Comparison of ENCODE assay signal across 27 mouse cellular contexts in the genomic region with DNA sequence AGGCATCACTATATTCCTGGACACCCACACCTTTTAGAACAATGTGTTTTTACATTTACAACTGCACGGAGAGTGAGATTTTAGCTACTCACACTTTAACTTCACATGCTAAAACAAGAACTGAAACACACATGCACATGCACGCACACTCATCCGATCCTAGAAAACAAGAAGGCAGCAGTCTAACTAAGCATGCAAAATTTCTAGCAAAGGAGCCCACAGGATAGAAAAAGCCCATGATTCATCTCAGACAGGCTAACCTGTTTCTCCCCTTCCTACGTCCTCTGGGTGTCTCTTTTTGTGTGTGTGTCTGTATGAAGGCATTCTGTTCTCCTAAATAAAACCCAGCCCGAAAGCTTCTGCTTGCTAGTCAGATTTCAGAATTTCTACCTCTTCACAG.
DNase-seq lines count a peak whose midpoint lies in the region; ATAC-seq and TF ChIP-seq lines count a peak whose summit lies in the region.
"Had no signal": no experiment of that assay in that cellular context is flagged by ENCODE, and none has a peak within 500 bp of the region (broad histone marks: within the 10 kb centered on the region; RNA-seq: fewer than 3 reads in every experiment).

No protein-coding gene starts in this region.

- no peak overlapping the region for H3K4me3 ChIP-seq in forebrain, postnatal 0 days (ENCODE audit: low read depth, low read length)
- no peak overlapping the region for H3K4me3 ChIP-seq in forebrain, embryonic 13.5 days
- H3K4me3 ChIP-seq in embryonic facial prominence, embryonic 13.5 days = no peak overlapping the region
- H3K4me3 ChIP-seq: erythroblast, embryonic 14.5 days; forebrain, embryonic 12.5 days; gastrocnemius, adult 2 months; heart, embryonic 13.5 days; limb, embryonic 13.5 days; lung, embryonic 15.5 days; midbrain, embryonic 10.5 days; midbrain, embryonic 15.5 days; neural tube, embryonic 15.5 days had no signal

- no peak for DNase-seq in forebrain, postnatal 0 days
- DNase-seq in right cerebral cortex, adult 18-20 months = peak; percentile 26
- no peak for DNase-seq in right cerebral cortex, postnatal 4 days
- DNase-seq in left cerebral cortex, postnatal 36 days (ENCODE audit: low spot score in 2 of 2) = peak; percentile 14 to 15
- no peak for DNase-seq in kidney, adult 18-20 months
- no peak for DNase-seq in heart, adult 11 months
- DNase-seq: adrenal gland, adult 2 months; cerebellum, adult 2 months; cerebellum, postnatal 25 days; gastrocnemius, adult 2 months; heart, postnatal 10 days; kidney, postnatal 14 days; layer of hippocampus, adult 9-11 months had no signal

- no peak overlapping the region for H3K9ac ChIP-seq in forebrain, postnatal 0 days
- H3K9ac ChIP-seq in forebrain, embryonic 13.5 days = no peak overlapping the region
- no peak overlapping the region for H3K9ac ChIP-seq in embryonic facial prominence, embryonic 13.5 days
- H3K9ac ChIP-seq: forebrain, embryonic 12.5 days; heart, embryonic 13.5 days; hindbrain, embryonic 14.5 days; limb, embryonic 13.5 days; lung, embryonic 15.5 days; midbrain, embryonic 15.5 days; neural tube, embryonic 15.5 days had no signal

- intact Hi-C loops in left cerebral cortex, postnatal 36 days (cut with DNase I) = no loop called here

- H3K27ac ChIP-seq in forebrain, postnatal 0 days (ENCODE audit: low read depth, low read length) = peak overlapping the region; percentile 29; the same call in 1 of the 2 replicates
- H3K27ac ChIP-seq in forebrain, embryonic 13.5 days = no peak overlapping the region
- H3K27ac ChIP-seq in embryonic facial prominence, embryonic 13.5 days = peak overlapping the region; percentile 49; the same call in 1 of the 2 replicates
- H3K27ac ChIP-seq: forebrain, embryonic 12.5 days; gastrocnemius, adult 2 months; heart, embryonic 13.5 days; hindbrain, embryonic 14.5 days; limb, embryonic 13.5 days; lung, embryonic 15.5 days; midbrain, embryonic 10.5 days; midbrain, embryonic 15.5 days; neural tube, embryonic 15.5 days had no signal

- H3K27me3 ChIP-seq in forebrain, postnatal 0 days (ENCODE audit: insufficient read depth, low read length) = no peaks in the 10 kb centered on the region
- H3K27me3 ChIP-seq in forebrain, embryonic 13.5 days = no peaks in the 10 kb centered on the region
- no peaks in the 10 kb centered on the region for H3K27me3 ChIP-seq in embryonic facial prominence, embryonic 13.5 days
- H3K27me3 ChIP-seq: forebrain, embryonic 12.5 days; heart, embryonic 13.5 days; lung, embryonic 15.5 days; midbrain, embryonic 15.5 days; neural tube, embryonic 15.5 days had no signal

- no peak for ATAC-seq in forebrain, postnatal 0 days
- no peak for ATAC-seq in forebrain, embryonic 13.5 days
- ATAC-seq in embryonic facial prominence, embryonic 13.5 days (ENCODE audit: insufficient number of reproducible peaks, insufficient read depth, low FRiP score, low TSS enrichment, low read depth) = no peak
- ATAC-seq: CD4-positive, CD25-positive, alpha-beta regulatory T cell, adult 4 months; intestine, postnatal 0 days; midbrain, embryonic 15.5 days had no signal

- no peaks in the 10 kb centered on the region for H3K4me1 ChIP-seq in forebrain, postnatal 0 days (ENCODE audit: insufficient read depth)
- H3K4me1 ChIP-seq in forebrain, embryonic 13.5 days = 0 out of 2 replicates have a peak, but pooled peaks cover 10% of the 10 kb centered on the region
- H3K4me1 ChIP-seq in embryonic facial prominence, embryonic 13.5 days = peaks cover 27% of the 10 kb centered on the region
- H3K4me1 ChIP-seq: lung, embryonic 15.5 days; neural tube, embryonic 15.5 days had no signal

- H3K36me3 ChIP-seq in forebrain, postnatal 0 days (ENCODE audit: insufficient read depth) = no peaks in the 10 kb centered on the region
- no peaks in the 10 kb centered on the region for H3K36me3 ChIP-seq in forebrain, embryonic 13.5 days (ENCODE audit: poor library complexity, severe bottlenecking)
- H3K36me3 ChIP-seq in embryonic facial prominence, embryonic 13.5 days = no peaks in the 10 kb centered on the region
- H3K36me3 ChIP-seq: forebrain, embryonic 12.5 days; heart, embryonic 13.5 days; limb, embryonic 13.5 days; lung, embryonic 15.5 days; midbrain, embryonic 10.5 days; midbrain, embryonic 15.5 days; neural tube, embryonic 15.5 days had no signal

- H3K9me3 ChIP-seq in forebrain, postnatal 0 days (ENCODE audit: low read length) = no peaks in the 10 kb centered on the region
- H3K9me3 ChIP-seq in forebrain, embryonic 13.5 days (replicated peaks) = no peaks in the 10 kb centered on the region
- no peaks in the 10 kb centered on the region for H3K9me3 ChIP-seq in embryonic facial prominence, embryonic 13.5 days
- H3K9me3 ChIP-seq: forebrain, embryonic 12.5 days; heart, embryonic 13.5 days; limb, embryonic 13.5 days; lung, embryonic 15.5 days; midbrain, embryonic 10.5 days; midbrain, embryonic 15.5 days; neural tube, embryonic 15.5 days had no signal

- 80% methylated on average over 5 of the region's 5 CpGs for WGBS in forebrain, postnatal 0 days
- WGBS in forebrain, embryonic 13.5 days = 90% methylated on average over 5 of the region's 5 CpGs
- 47% methylated on average over 5 of the region's 5 CpGs for WGBS in embryonic facial prominence, embryonic 13.5 days

- H3K4me2 ChIP-seq in forebrain, postnatal 0 days (ENCODE audit: low read depth) = no peak overlapping the region
- no peak overlapping the region for H3K4me2 ChIP-seq in forebrain, embryonic 13.5 days
- no peak overlapping the region for H3K4me2 ChIP-seq in embryonic facial prominence, embryonic 13.5 days
- H3K4me2 ChIP-seq: forebrain, embryonic 12.5 days; heart, embryonic 13.5 days; hindbrain, embryonic 14.5 days; limb, embryonic 13.5 days; liver, embryonic 11.5 days; lung, embryonic 15.5 days; midbrain, embryonic 15.5 days; neural tube, embryonic 15.5 days had no signal

- no peak for TF ChIP-seq CTCF in forebrain, postnatal 0 days (IDR thresholded peaks at IDR 0.05; ENCODE audit: low read depth)

Comparison
In these comparisons a context has a peak if more than half of its experiments do, and no peak if none do; other contexts are left out.
1. DNase-seq: peak in right cerebral cortex, adult 18-20 months (single experiment) and left cerebral cortex, postnatal 36 days (2 of 2); none in forebrain, postnatal 0 days (single experiment), right cerebral cortex, postnatal 4 days (single experiment), kidney, adult 18-20 months (single experiment) and heart, adult 11 months (single experiment).